Mouse (Mus musculus): ENCODE data around the gene Gimd1.

Gimd1 gene

GRCm38 (mm10) chr3:132629601-132630239 lies at the start of gene Gimd1:
Gimd1 (plus strand) TSS chr3:132629820.
- in situ Hi-C loops (cut with MboI, MseI), result no loop called here

DNA sequence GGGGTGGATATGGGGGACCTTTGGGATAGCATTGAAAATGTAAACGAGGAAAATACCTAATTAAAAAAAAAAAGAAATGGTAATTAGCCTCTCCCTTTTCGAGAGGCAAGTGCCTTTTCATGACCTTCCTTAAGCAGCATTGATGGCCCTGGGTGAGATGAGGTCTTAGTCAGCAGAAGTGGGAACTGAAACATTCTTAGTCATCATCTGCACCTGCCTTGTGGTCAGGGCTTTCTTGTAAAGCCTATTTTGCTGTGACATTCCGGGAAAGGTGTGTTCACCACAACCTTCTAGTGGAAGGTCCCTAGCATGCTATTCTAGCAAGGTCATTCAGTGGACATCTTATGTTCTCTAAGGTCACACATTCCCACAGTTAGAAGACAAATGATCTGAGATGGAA lies 48.4 kb upstream of the Gimd1 start:
- in situ Hi-C loops (cut with MboI, MseI), result no loop called here

- in situ Hi-C loops (cut with MboI, MseI), result no loop called here
Measured at GRCm38 (mm10) chr3:132582339-132582738, 47.3 kb upstream of the Gimd1 start.

GRCm38 (mm10) chr3:132585122-132585972 lies 44.3 kb upstream of the Gimd1 start:
- in situ Hi-C loops (cut with MboI, MseI), result no loop called here

GRCm38 (mm10) chr3:132588146-132588545 lies 41.5 kb upstream of the Gimd1 start:
- in situ Hi-C loops (cut with MboI, MseI), result no loop called here

DNA sequence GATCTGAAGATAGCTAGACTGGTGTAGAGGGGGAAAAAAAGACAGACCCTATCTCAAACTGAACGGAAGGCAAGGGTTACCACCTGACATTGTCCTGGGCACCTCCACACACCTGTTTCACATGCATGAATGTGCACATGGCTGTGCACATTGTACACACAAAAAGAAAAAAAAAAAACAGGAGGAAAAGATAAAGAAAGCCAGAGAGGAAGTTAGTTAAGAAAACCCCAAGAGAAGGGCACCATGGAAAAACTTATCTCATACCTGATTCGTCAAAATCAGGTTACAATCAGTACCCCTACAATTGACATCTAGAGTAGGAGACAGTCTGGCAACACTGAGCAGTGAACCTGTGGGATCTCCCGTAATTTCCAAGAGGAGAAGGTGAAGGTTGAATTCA lies 39.6 kb upstream of the Gimd1 start:
- in situ Hi-C loops (cut with MboI, MseI), result no loop called here

DNA sequence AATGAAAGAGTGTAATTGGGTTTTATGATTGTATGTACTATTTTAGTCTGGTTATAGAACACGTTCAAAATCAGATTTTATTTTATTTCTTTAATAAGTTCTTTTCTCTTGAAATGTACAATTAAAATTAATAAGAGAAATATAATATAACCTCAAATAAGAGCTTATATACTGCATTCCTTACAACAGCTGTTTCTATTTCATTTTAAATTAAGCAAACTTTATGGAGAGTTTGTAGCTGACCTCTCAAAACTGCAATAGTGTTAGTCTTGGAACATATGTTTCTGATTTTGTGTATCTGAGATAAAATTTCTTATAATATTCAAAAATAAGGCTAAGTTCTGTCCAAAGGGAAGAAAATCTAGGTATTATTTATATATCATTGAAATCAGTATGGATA lies 39.0 kb upstream of the Gimd1 start:
- in situ Hi-C loops (cut with MboI, MseI), result no loop called here

DNA sequence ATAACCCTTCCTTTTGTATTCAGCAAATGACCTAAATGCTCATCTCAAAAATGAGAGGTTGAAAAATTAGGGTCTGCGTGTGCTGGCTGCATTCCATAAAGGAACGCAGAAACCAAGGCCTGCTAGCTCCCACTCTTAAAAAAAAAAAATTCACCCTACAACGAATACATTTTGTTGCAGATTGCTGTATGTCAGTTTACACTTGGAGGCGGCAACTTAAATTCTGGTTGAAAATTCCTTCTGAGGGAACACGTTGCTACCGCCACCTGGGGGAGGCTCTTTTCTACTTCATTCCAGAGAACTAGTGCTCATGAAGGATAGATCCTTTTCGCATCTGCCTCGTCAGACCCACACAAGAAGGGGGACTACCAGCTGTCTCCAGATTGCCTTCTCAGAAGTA lies 879 bp upstream of the Gimd1 start:
- in situ Hi-C loops (cut with MboI, MseI), result no loop called here

- in situ Hi-C loops (cut with MboI, MseI), result no loop called here
Measured at GRCm38 (mm10) chr3:132633261-132633660, 3.6 kb downstream of the Gimd1 start.

DNA sequence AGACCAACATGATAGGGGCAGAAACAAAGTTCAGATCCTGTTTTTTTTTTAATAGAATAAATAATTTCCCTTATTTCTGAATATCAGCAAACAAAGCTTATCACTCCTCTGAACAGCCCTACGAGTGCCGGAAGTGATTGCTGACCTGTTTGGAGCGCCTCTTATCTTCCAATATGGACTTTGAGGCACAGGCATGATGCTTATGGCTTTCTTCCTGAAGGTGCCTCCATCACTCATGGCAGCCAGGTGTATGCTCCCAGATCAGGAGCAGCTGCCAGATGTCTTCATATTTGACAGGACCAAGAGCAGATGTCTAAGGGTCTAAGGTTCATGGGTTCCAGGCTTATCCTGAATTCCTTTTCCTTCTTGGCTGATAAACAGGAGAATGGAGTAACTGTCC lies 7.5 kb downstream of the Gimd1 start:
- in situ Hi-C loops (cut with MboI, MseI), result no loop called here

GRCm38 (mm10) chr3:132644071-132644470 lies 14.5 kb downstream of the Gimd1 start:
- in situ Hi-C loops (cut with MboI, MseI), result no loop called here

- in situ Hi-C loops (cut with MboI, MseI), result no loop called here
Measured at GRCm38 (mm10) chr3:132646814-132647213, 17.2 kb downstream of the Gimd1 start.

- in situ Hi-C loops (cut with MboI, MseI), result no loop called here
Measured at GRCm38 (mm10) chr3:132649368-132649767, 19.7 kb downstream of the Gimd1 start.

GRCm38 (mm10) chr3:132650191-132650590 lies 20.6 kb downstream of the Gimd1 start:
- in situ Hi-C loops (cut with MboI, MseI), result no loop called here

GRCm38 (mm10) chr3:132651776-132652175 lies 22.2 kb downstream of the Gimd1 start:
- in situ Hi-C loops (cut with MboI, MseI), result no loop called here

GRCm38 (mm10) chr3:132653959-132654358 lies 24.3 kb downstream of the Gimd1 start:
- in situ Hi-C loops (cut with MboI, MseI), result no loop called here

DNA sequence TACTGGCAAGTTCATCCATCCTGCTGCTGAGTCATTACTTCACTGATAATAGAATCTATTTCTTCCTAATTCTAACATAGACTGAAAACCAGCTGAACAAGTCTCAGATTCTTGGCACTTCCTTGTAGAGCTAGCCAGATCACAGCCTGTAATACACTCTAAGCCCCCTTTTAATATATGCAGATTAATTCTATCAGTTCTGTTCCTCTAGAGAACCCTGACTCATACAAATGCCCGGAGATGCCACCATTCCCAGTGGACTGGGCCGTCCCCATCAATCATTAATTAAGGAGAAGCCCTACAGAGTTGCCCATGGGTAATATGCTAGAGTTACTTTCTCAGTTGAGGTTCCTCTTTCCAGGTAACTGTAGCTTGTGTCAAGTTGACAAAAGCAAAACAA lies 26.3 kb downstream of the Gimd1 start:
- in situ Hi-C loops (cut with MboI, MseI), result no loop called here

- in situ Hi-C loops (cut with MboI, MseI), result no loop called here
Measured at GRCm38 (mm10) chr3:132677494-132677893, 47.9 kb downstream of the Gimd1 start.

GRCm38 (mm10) chr3:132683447-132684230 lies 54.0 kb downstream of the Gimd1 start, which contains the start of gene Tbck:
Tbck (plus strand) TSS chr3:132684144.
- in situ Hi-C loops (cut with MboI, MseI), result loop anchor here (5.0 kb wide), 1 partner anchor 404 kb away; no protein-coding TSS in a partner anchor

- in situ Hi-C loops (cut with MboI, MseI), result loop anchor here (5.0 kb wide), 1 partner anchor 403 kb away; no protein-coding TSS in a partner anchor
Measured at GRCm38 (mm10) chr3:132684231-132684928, 54.8 kb downstream of the Gimd1 start, which contains the start of gene Aimp1. Aimp1 (minus strand) TSS chr3:132684370.

All from T-helper 2 cell (primary cell).